Mouse (Mus musculus): ENCODE data around the gene Olfr316. TPM values are rescaled to one million over a fixed set of nuclear protein-coding genes. Genes with fewer than 3 reads are reported as not detected.

Olfr316 gene
- polyA plus RNA-seq, 1 experiment = 0.19 TPM

GRCm38 (mm10) chr11:58803871-58804270 is 51.3 kb downstream of the Olfr316 start:
- TF ChIP-seq CTCF (IDR thresholded peaks at IDR 0.05; ENCODE audit: borderline replicate concordance, control insufficient read depth, extremely low read depth, insufficient read depth, low read length, poor library complexity) = no peak
- TF ChIP-seq POLR2A (IDR thresholded peaks at IDR 0.05; ENCODE audit: control insufficient read depth, extremely low read depth, insufficient read depth, low read length, poor library complexity) = no peak
- Histone ChIP-seq H3K27ac (ENCODE audit: control insufficient read depth, insufficient read depth, low read length) (no peak overlapping the region), H3K4me3 (ENCODE audit: control insufficient read depth, insufficient read depth, low read length) (no peak overlapping the region), H3K36me3 (ENCODE audit: control insufficient read depth, insufficient read depth, low read length) (no peaks in the 10 kb centered on the region), H3K4me1 (replicated peaks; ENCODE audit: control insufficient read depth, insufficient read depth, low read length) (peaks cover 12% of the 10 kb centered on the region), H3K27me3 (ENCODE audit: control insufficient read depth, insufficient read depth, low read length) (no peaks in the 10 kb centered on the region)
- no peak for DNase-seq
- WGBS = 89% methylated on average over 4 of the region's 4 CpGs

- H3K27me3 ChIP-seq (ENCODE audit: control insufficient read depth, insufficient read depth, low read length) = no peaks in the 10 kb centered on the region
- WGBS = 93% methylated on average over 2 of the region's 2 CpGs
- DNase-seq = no peak
- H3K36me3 ChIP-seq (ENCODE audit: control insufficient read depth, insufficient read depth, low read length) = no peaks in the 10 kb centered on the region
- H3K4me1 ChIP-seq (replicated peaks; ENCODE audit: control insufficient read depth, insufficient read depth, low read length) = peaks cover 12% of the 10 kb centered on the region
- H3K4me3 ChIP-seq (ENCODE audit: control insufficient read depth, insufficient read depth, low read length) = no peak overlapping the region
- no peak for TF ChIP-seq CTCF (IDR thresholded peaks at IDR 0.05; ENCODE audit: borderline replicate concordance, control insufficient read depth, extremely low read depth, insufficient read depth, low read length, poor library complexity)
- no peak for TF ChIP-seq POLR2A (IDR thresholded peaks at IDR 0.05; ENCODE audit: control insufficient read depth, extremely low read depth, insufficient read depth, low read length, poor library complexity)
- H3K27ac ChIP-seq (ENCODE audit: control insufficient read depth, insufficient read depth, low read length) = no peak overlapping the region
Measured at GRCm38 (mm10) chr11:58804393-58804792, 51.9 kb downstream of the Olfr316 start.

Other genes with a start within 250 kb of the Olfr316 start
- 0.29 and 0.50 TPM in 2 replicates for gene Olfr330, start 217.9 kb upstream of the Olfr316 start, polyA plus RNA-seq (2012; rRNA removed)
- 0.11 and 0.51 TPM in 2 replicates for gene Olfr329-ps, start 206.3 kb upstream of the Olfr316 start, polyA plus RNA-seq (2012; rRNA removed)
- 0.10 TPM in 1 of 2 replicates, not detected in the other for gene Olfr328, start 197.1 kb upstream of the Olfr316 start, polyA plus RNA-seq (2012; rRNA removed)
- 0.27 and 0.69 TPM in 2 replicates for gene Olfr224, start 182.2 kb upstream of the Olfr316 start, polyA plus RNA-seq (2012; rRNA removed)
- gene Olfr325, start 175.0 kb upstream of the Olfr316 start, polyA plus RNA-seq (2012; rRNA removed) = 0.32 TPM in 1 of 2 replicates, not detected in the other
- not detected in 2 replicates for gene Olfr324, start 157.6 kb upstream of the Olfr316 start, polyA plus RNA-seq (2012; rRNA removed)
- 3.7 and 5.3 TPM in 2 replicates for gene 2210407C18Rik, start 136.7 kb upstream of the Olfr316 start, polyA plus RNA-seq (2012; rRNA removed)
- gene Olfr323, start 122.2 kb upstream of the Olfr316 start, polyA plus RNA-seq (2012; rRNA removed) = 0.58 TPM in 1 of 2 replicates, not detected in the other
- 0.59 and 0.75 TPM in 2 replicates for gene Trim58, start 112.3 kb upstream of the Olfr316 start, polyA plus RNA-seq (2012; rRNA removed)
- 0.07 TPM in 1 of 2 replicates, not detected in the other for gene Olfr322, start 94.0 kb upstream of the Olfr316 start, polyA plus RNA-seq (2012; rRNA removed)
- not detected in 2 replicates for gene Olfr320, start 71.6 kb upstream of the Olfr316 start, polyA plus RNA-seq (2012; rRNA removed)
- gene Olfr319, start 53.6 kb upstream of the Olfr316 start, polyA plus RNA-seq (2012; rRNA removed) = not detected in 2 replicates
- not detected in 2 replicates for gene Olfr318, start 28.7 kb upstream of the Olfr316 start, polyA plus RNA-seq (2012; rRNA removed)
- not detected in 2 replicates for gene Olfr317, start 13.5 kb upstream of the Olfr316 start, polyA plus RNA-seq (2012; rRNA removed)
- 1.4 and 1.5 TPM in 2 replicates for gene Olfr315, start 20.5 kb downstream of the Olfr316 start, polyA plus RNA-seq (2012; rRNA removed)
- gene Olfr314, start 30.2 kb downstream of the Olfr316 start, polyA plus RNA-seq (2012; rRNA removed) = 0.08 TPM in 1 of 2 replicates, not detected in the other
- 0.59 and 0.82 TPM in 2 replicates for gene Fam183b, start 49.2 kb downstream of the Olfr316 start, polyA plus RNA-seq (2012; rRNA removed)
- not detected in 2 replicates for gene Olfr313, start 62.3 kb downstream of the Olfr316 start, polyA plus RNA-seq (2012; rRNA removed)
- gene Olfr312, start 76.5 kb downstream of the Olfr316 start, polyA plus RNA-seq (2012; rRNA removed) = not detected in 2 replicates
- not detected in 2 replicates for gene Olfr311, start 86.5 kb downstream of the Olfr316 start, polyA plus RNA-seq (2012; rRNA removed)
- 17.4 and 18.9 TPM in 2 replicates for gene Gm12258, start 94.4 kb downstream of the Olfr316 start, polyA plus RNA-seq (2012; rRNA removed)
- 10.4 and 15.4 TPM in 2 replicates for gene 2810021J22Rik, start 114.5 kb downstream of the Olfr316 start, polyA plus RNA-seq (2012; rRNA removed)
- gene Zfp39, start 151.5 kb downstream of the Olfr316 start, polyA plus RNA-seq (2012; rRNA removed) = 2.7 and 3.9 TPM in 2 replicates
- 0.11 TPM in 2 replicates for gene Btnl10, start 165.2 kb downstream of the Olfr316 start, polyA plus RNA-seq (2012; rRNA removed)
- gene Rnf187, start 186.2 kb downstream of the Olfr316 start, polyA plus RNA-seq (2012; rRNA removed) = 335 and 488 TPM in 2 replicates
- gene Hist3h2ba, start 196.2 kb downstream of the Olfr316 start, polyA plus RNA-seq (2012; rRNA removed) = 47.2 and 96.5 TPM in 2 replicates
- gene Hist3h2a, start 202.0 kb downstream of the Olfr316 start, polyA plus RNA-seq (2012; rRNA removed) = 45.9 and 51.0 TPM in 2 replicates
- gene Trim17, start 202.0 kb downstream of the Olfr316 start, polyA plus RNA-seq (2012; rRNA removed) = 0.31 and 0.47 TPM in 2 replicates
- gene Trim11, start 225.4 kb downstream of the Olfr316 start, polyA plus RNA-seq (2012; rRNA removed) = 114 and 119 TPM in 2 replicates

Measured in thymus, adult 2 months (tissue).